Mouse (Mus musculus) limb, embryonic 13.5 days (tissue): ENCODE results near the gene Sema4d. TPM values are rescaled to one million over a fixed set of nuclear protein-coding genes. Genes with fewer than 3 reads are reported as not detected.
A peak's percentile ranks its signal among the peaks of the same experiment; 100 is the strongest.

Experiments used
- ATAC-seq: fragments of 200-750 bp; cut with Nextera tagmentation; 2 replicates; pipeline ENCODE4 v1.8.0; 2017; ENCODE audit warnings: low read depth, moderate number of reproducible peaks, moderate TSS enrichment; ENCODE audit not compliant: low FRiP score
- H3K27ac ChIP-seq: fragments of 300-500 bp; sonication (generic); 2 replicates; pipeline ENCODE4 v1.5.1; 2015; ENCODE audit warnings: inconsistent platforms, mild to moderate bottlenecking, moderate library complexity
- H3K27me3 ChIP-seq: fragments of 300-500 bp; sonication (generic); 2 replicates; pipeline ENCODE4 v1.6.1; 2015; ENCODE audit warnings: mild to moderate bottlenecking, inconsistent platforms
- H3K36me3 ChIP-seq: fragments of 300-500 bp; sonication (generic); 2 replicates; pipeline ENCODE4 v1.6.1; 2015; ENCODE audit warnings: inconsistent platforms, mild to moderate bottlenecking, moderate library complexity
- H3K4me1 ChIP-seq: fragments of 300-500 bp; sonication (generic); 2 replicates; pipeline ENCODE4 v1.6.1; 2015; ENCODE audit warnings: inconsistent platforms
- H3K4me2 ChIP-seq: fragments of 300-500 bp; sonication (generic); replicated peaks from 2 replicates; pipeline ENCODE4 v1.6.1; 2015; ENCODE audit warnings: inconsistent platforms, mild to moderate bottlenecking, moderate library complexity
- H3K4me3 ChIP-seq: fragments of 300-500 bp; sonication (generic); 2 replicates; pipeline ENCODE4 v1.5.1; 2015; ENCODE audit warnings: moderate library complexity, mild to moderate bottlenecking, inconsistent platforms
- H3K9ac ChIP-seq: fragments of 300-500 bp; sonication (generic); 2 replicates; pipeline ENCODE4 v1.6.1; 2015; ENCODE audit warnings: mild to moderate bottlenecking, inconsistent platforms
- H3K9me3 ChIP-seq: fragments of 300-500 bp; sonication (generic); 2 replicates; pipeline ENCODE4 v1.6.1; 2016; ENCODE audit warnings: inconsistent platforms
- WGBS: fragments of 180-500 bp; shearing (Covaris S2); methylation state at CpG from one replicate; pipeline ENCODE4 v1.1.7; 2015; 5-methylcytosine and 5-hydroxymethylcytosine counted together
- polyA plus RNA-seq: library from polyadenylated mRNA; unstranded; fragments of >200 nt; fragmentation: Nextera tagmentation; extraction: Ambion mirVana; gene quantifications from 2 replicates; pipeline ENCODE4 v1.2.1, GENCODE M21; 2015

Gene Sema4d
- polyA plus RNA-seq, 1 experiment from 2014 or later, result 5.8 TPM

- Histone ChIP-seq H3K27ac (no peak overlapping the region), H3K9ac (no peak overlapping the region), H3K4me3 (no peak overlapping the region), H3K36me3 (no peaks in the 10 kb centered on the region), H3K4me1 (no peaks in the 10 kb centered on the region), H3K9me3 (no peaks in the 10 kb centered on the region), H3K27me3 (no peaks in the 10 kb centered on the region), H3K4me2 (no peak overlapping the region)
- no peak for ATAC-seq
- 90% methylated on average over 14 of the region's 14 CpGs for WGBS
Measured at GRCm38 (mm10) chr13:51770647-51771427, 22.7 kb downstream of the Sema4d start.

- no peak for ATAC-seq
- no peaks in the 10 kb centered on the region for H3K9me3 ChIP-seq
- 74% methylated on average over 14 of the region's 14 CpGs for WGBS
- H3K4me1 ChIP-seq, result no peaks in the 10 kb centered on the region
- no peak overlapping the region for H3K27ac ChIP-seq
- H3K9ac ChIP-seq, result no peak overlapping the region
- no peak overlapping the region for H3K4me2 ChIP-seq
- no peaks in the 10 kb centered on the region for H3K27me3 ChIP-seq
- no peaks in the 10 kb centered on the region for H3K36me3 ChIP-seq
- no peak overlapping the region for H3K4me3 ChIP-seq
Measured at GRCm38 (mm10) chr13:51767991-51768761, 25.4 kb downstream of the Sema4d start.

DNA sequence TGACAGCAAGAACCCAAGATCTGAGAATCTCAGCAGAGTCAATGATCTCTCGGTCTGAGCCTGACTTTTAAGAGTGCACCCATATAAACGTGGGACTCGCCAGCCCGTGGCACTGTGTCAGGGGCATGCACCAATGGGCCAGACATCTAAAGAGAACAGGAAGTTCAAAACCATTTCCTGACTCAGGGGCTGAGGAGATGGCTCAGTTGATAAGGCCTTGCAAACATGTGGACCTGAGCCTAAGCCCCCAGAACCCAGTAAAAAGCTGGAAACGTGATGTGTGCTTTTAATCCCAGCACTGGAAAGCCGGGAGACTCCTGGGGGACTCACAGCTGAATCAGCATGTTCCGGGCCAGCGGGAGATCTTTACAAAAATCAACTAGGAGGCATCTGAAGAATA is 26.0 kb downstream of the Sema4d start:
- Histone ChIP-seq H3K4me3 (no peak overlapping the region), H3K9me3 (no peaks in the 10 kb centered on the region), H3K4me1 (0 out of 2 replicates have a peak, but pooled peaks cover 3% of the 10 kb centered on the region), H3K9ac (no peak overlapping the region), H3K27ac (no peak overlapping the region), H3K4me2 (no peak overlapping the region), H3K27me3 (no peaks in the 10 kb centered on the region), H3K36me3 (no peaks in the 10 kb centered on the region)
- WGBS, result 72% methylated on average over 8 of the region's 8 CpGs
- no peak for ATAC-seq

GRCm38 (mm10) chr13:51766756-51767155 is 26.8 kb downstream of the Sema4d start:
- 76% methylated on average over 4 of the region's 4 CpGs for WGBS
- no peak overlapping the region for H3K4me2 ChIP-seq
- ATAC-seq, result no peak
- H3K4me1 ChIP-seq, result peaks cover 10% of the 10 kb centered on the region; the same call in 1 of the 2 replicates
- H3K27ac ChIP-seq, result no peak overlapping the region
- no peaks in the 10 kb centered on the region for H3K9me3 ChIP-seq
- no peaks in the 10 kb centered on the region for H3K36me3 ChIP-seq
- no peaks in the 10 kb centered on the region for H3K27me3 ChIP-seq
- H3K9ac ChIP-seq, result no peak overlapping the region
- H3K4me3 ChIP-seq, result no peak overlapping the region

GRCm38 (mm10) chr13:51765369-51765768 is 28.2 kb downstream of the Sema4d start:
- H3K9me3 ChIP-seq, result no peaks in the 10 kb centered on the region
- H3K4me2 ChIP-seq, result no peak overlapping the region
- H3K9ac ChIP-seq, result no peak overlapping the region
- 74% methylated on average over 5 of the region's 5 CpGs for WGBS
- ATAC-seq, result no peak
- H3K27me3 ChIP-seq, result no peaks in the 10 kb centered on the region
- H3K4me3 ChIP-seq, result no peak overlapping the region
- peaks cover 23% of the 10 kb centered on the region for H3K4me1 ChIP-seq
- H3K36me3 ChIP-seq, result no peaks in the 10 kb centered on the region
- H3K27ac ChIP-seq, result no peak overlapping the region

- no peak overlapping the region for H3K27ac ChIP-seq
- H3K4me3 ChIP-seq, result no peak overlapping the region
- peaks cover 35% of the 10 kb centered on the region for H3K4me1 ChIP-seq
- WGBS, result 87% methylated on average over 12 of the region's 12 CpGs
- ATAC-seq, result no peak
- H3K27me3 ChIP-seq, result no peaks in the 10 kb centered on the region
- H3K36me3 ChIP-seq, result no peaks in the 10 kb centered on the region
- no peaks in the 10 kb centered on the region for H3K9me3 ChIP-seq
- H3K9ac ChIP-seq, result no peak overlapping the region
- H3K4me2 ChIP-seq, result no peak overlapping the region
Measured at GRCm38 (mm10) chr13:51763019-51763698, 30.4 kb downstream of the Sema4d start.

- WGBS, result 72% methylated on average over 10 of the region's 10 CpGs
- ATAC-seq, result no peak
- H3K4me2 ChIP-seq, result no peak overlapping the region
- H3K27me3 ChIP-seq, result no peaks in the 10 kb centered on the region
- H3K4me1 ChIP-seq, result peaks cover 47% of the 10 kb centered on the region
- no peaks in the 10 kb centered on the region for H3K36me3 ChIP-seq
- H3K27ac ChIP-seq, result peak overlapping the region; percentile 79
- H3K9me3 ChIP-seq, result no peaks in the 10 kb centered on the region
- H3K4me3 ChIP-seq, result no peak overlapping the region
- no peak overlapping the region for H3K9ac ChIP-seq
Measured at GRCm38 (mm10) chr13:51761186-51761813, 32.2 kb downstream of the Sema4d start.

- no peak overlapping the region for H3K4me3 ChIP-seq
- peaks cover 64% of the 10 kb centered on the region for H3K4me1 ChIP-seq
- no peaks in the 10 kb centered on the region for H3K27me3 ChIP-seq
- no peak overlapping the region for H3K9ac ChIP-seq
- H3K27ac ChIP-seq, result no peak overlapping the region
- H3K36me3 ChIP-seq, result no peaks in the 10 kb centered on the region
- ATAC-seq, result no peak
- no peak overlapping the region for H3K4me2 ChIP-seq
- 90% methylated on average over 6 of the region's 6 CpGs for WGBS
- no peaks in the 10 kb centered on the region for H3K9me3 ChIP-seq
Measured at GRCm38 (mm10) chr13:51759256-51759987, 34.1 kb downstream of the Sema4d start.

DNA sequence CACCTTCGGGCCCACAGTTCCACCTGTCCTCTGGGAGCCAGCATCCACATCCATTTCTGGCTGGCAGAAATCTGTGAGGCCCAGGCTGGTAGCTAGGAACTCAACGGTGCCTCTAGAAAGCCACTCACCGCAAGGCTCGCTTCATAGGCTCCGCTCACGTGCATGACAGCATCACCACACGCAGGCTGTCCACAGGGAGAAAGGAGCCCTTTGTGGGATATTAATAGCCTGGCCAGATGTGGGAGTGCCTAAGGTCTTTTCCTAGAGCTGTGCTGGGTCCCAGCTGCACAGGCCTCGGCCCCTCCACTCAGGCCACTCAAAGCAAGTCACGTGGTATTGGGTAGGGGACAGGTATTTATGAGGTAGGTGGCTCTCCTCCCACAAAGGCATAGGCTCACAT is 35.1 kb downstream of the Sema4d start:
- Histone ChIP-seq H3K4me3 (no peak overlapping the region), H3K27me3 (no peaks in the 10 kb centered on the region), H3K9me3 (no peaks in the 10 kb centered on the region), H3K27ac (no peak overlapping the region; the same call in 1 of the 2 replicates), H3K9ac (no peak overlapping the region), H3K4me2 (no peak overlapping the region), H3K36me3 (no peaks in the 10 kb centered on the region), H3K4me1 (peaks cover 74% of the 10 kb centered on the region)
- WGBS, result 57% methylated on average over 9 of the region's 9 CpGs
- peak; percentile 59; the same call in 1 of the 2 replicates for ATAC-seq

DNA sequence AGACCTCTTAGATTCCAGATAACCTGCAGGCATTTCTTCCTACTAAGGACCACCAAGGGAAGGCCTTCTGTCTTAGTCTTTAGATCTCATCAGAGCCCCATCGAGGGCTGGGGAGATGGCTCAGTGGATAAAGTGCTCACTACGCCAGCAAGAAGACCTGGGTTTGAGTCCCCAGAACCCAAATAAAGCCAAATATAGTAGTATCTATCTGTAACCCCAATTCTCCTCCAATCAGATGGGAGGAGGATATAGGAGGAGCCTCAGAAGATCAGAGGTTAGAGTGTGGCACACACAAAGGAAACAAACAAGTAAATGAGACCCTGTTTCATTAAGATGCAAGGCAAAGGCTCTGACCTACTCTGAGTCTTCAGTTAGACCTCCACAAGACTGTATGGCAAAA is 36.4 kb downstream of the Sema4d start:
- no peaks in the 10 kb centered on the region for H3K9me3 ChIP-seq
- H3K9ac ChIP-seq, result no peak overlapping the region
- no peak overlapping the region for H3K4me3 ChIP-seq
- H3K4me2 ChIP-seq, result no peak overlapping the region
- no peaks in the 10 kb centered on the region for H3K27me3 ChIP-seq
- WGBS, result 61% methylated on average over 2 of the region's 2 CpGs
- H3K4me1 ChIP-seq, result peaks cover 80% of the 10 kb centered on the region
- H3K36me3 ChIP-seq, result no peaks in the 10 kb centered on the region
- no peak overlapping the region for H3K27ac ChIP-seq
- ATAC-seq, result no peak

GRCm38 (mm10) chr13:51756563-51756962 is 37.0 kb downstream of the Sema4d start:
- 41% methylated on average over 3 of the region's 3 CpGs for WGBS
- no peaks in the 10 kb centered on the region for H3K27me3 ChIP-seq
- H3K36me3 ChIP-seq, result no peaks in the 10 kb centered on the region
- no peak overlapping the region for H3K9ac ChIP-seq
- H3K4me3 ChIP-seq, result no peak overlapping the region
- peaks cover 75% of the 10 kb centered on the region for H3K4me1 ChIP-seq
- no peak overlapping the region for H3K27ac ChIP-seq
- no peak for ATAC-seq
- no peaks in the 10 kb centered on the region for H3K9me3 ChIP-seq
- H3K4me2 ChIP-seq, result no peak overlapping the region
